Mouse (Mus musculus) kidney, postnatal 0 days (tissue): Measurements from ENCODE around the gene Psmd9. TPM values are rescaled to one million over a fixed set of nuclear protein-coding genes. Genes with fewer than 3 reads are reported as not detected.
"Not testable (repeated sequence)": the region's sequence is repeated elsewhere in the genome, so short reads cannot be mapped to it uniquely, and the experiment has no call there.

ENCODE experiments used
- ATAC-seq: fragments of 200-750 bp; cut with Nextera tagmentation; replicated peaks from 2 replicates; pipeline ENCODE4 v1.8.0; 2017; ENCODE audit warnings: low read depth, moderate number of reproducible peaks, moderate TSS enrichment, moderate library complexity; ENCODE audit not compliant: low FRiP score
- DNase-seq: peaks from one replicate; pipeline ENCODE4 v3.0.0-alpha.2; 2016; ENCODE audit warnings: low spot score
- H3K27ac ChIP-seq: fragments of 300-500 bp; sonication (generic); 2 replicates; pipeline ENCODE4 v1.5.1; 2014; ENCODE audit warnings: mild to moderate bottlenecking
- H3K27me3 ChIP-seq: fragments of 300-500 bp; sonication (generic); 2 replicates; pipeline ENCODE4 v1.6.1; 2014; ENCODE audit warnings: low read length, mixed read lengths; ENCODE audit not compliant: insufficient read depth
- H3K36me3 ChIP-seq: fragments of 300-500 bp; sonication (generic); 2 replicates; pipeline ENCODE4 v1.6.1; 2014; ENCODE audit warnings: low read length, mixed read lengths; ENCODE audit not compliant: insufficient read depth
- H3K4me1 ChIP-seq: fragments of 300-500 bp; sonication (generic); replicated peaks from 2 replicates; pipeline ENCODE4 v1.6.1; 2014; ENCODE audit warnings: antibody characterized with exemption, low read length, mixed read lengths; ENCODE audit not compliant: insufficient read depth
- H3K4me2 ChIP-seq: fragments of 300-500 bp; sonication (generic); 2 replicates; pipeline ENCODE4 v1.6.1; 2014; ENCODE audit warnings: mild to moderate bottlenecking, low read length, moderate library complexity, mixed read lengths
- H3K4me3 ChIP-seq: fragments of 300-500 bp; sonication (generic); replicated peaks from 2 replicates; pipeline ENCODE4 v1.5.1; 2014; ENCODE audit warnings: low read depth, low read length
- H3K9ac ChIP-seq: fragments of 300-500 bp; sonication (generic); 2 replicates; pipeline ENCODE4 v1.6.1; 2014; ENCODE audit warnings: low read depth, low read length
- H3K9me3 ChIP-seq: fragments of 300-500 bp; sonication (generic); replicated peaks from 2 replicates; pipeline ENCODE4 v1.6.1; 2016; ENCODE audit warnings: low read length, inconsistent platforms, mixed read lengths
- CTCF ChIP-seq: IDR thresholded peaks from 2 replicates; pipeline ENCODE4 v1.5.1; 2016; ENCODE audit warnings: antibody characterized with exemption, low read depth, mild to moderate bottlenecking, moderate library complexity
- WGBS: fragments of 180-500 bp; shearing (Covaris S2); extraction: QIAGEN DNeasy Blood & Tissue Kit; methylation state at CpG from one replicate; pipeline ENCODE4 v1.1.7; 2014; 5-methylcytosine and 5-hydroxymethylcytosine counted together
- polyA plus RNA-seq: library from polyadenylated mRNA; unstranded; fragments of >200 nt; fragmentation: Nextera tagmentation; extraction: Ambion mirVana; gene quantifications from 2 replicates; pipeline ENCODE4 v1.2.1, GENCODE M21; 2015

The Psmd9 gene
- polyA plus RNA-seq, 1 experiment from 2014 or later = 77.4 TPM

GRCm38 (mm10) chr5:123195500-123196000 is 26.3 kb downstream of the Psmd9 start:
- no peak for ATAC-seq
- Histone ChIP-seq H3K4me1 (no peaks in the 10 kb centered on the region), H3K9me3 (no peaks in the 10 kb centered on the region), H3K4me2 (no peak overlapping the region), H3K36me3 (no peaks in the 10 kb centered on the region), H3K27me3 (no peaks in the 10 kb centered on the region), H3K4me3 (no peak overlapping the region), H3K27ac (no peak overlapping the region), H3K9ac (no peak overlapping the region)
- 86% methylated on average over 16 of the region's 16 CpGs for WGBS
- no peak for TF ChIP-seq CTCF
- no peak for DNase-seq

GRCm38 (mm10) chr5:123196746-123197145 is 27.5 kb downstream of the Psmd9 start:
- H3K36me3 ChIP-seq = no peaks in the 10 kb centered on the region
- no peaks in the 10 kb centered on the region for H3K27me3 ChIP-seq
- H3K4me3 ChIP-seq = no peak overlapping the region
- no peaks in the 10 kb centered on the region for H3K9me3 ChIP-seq
- no peaks in the 10 kb centered on the region for H3K4me1 ChIP-seq
- no peak overlapping the region for H3K9ac ChIP-seq
- TF ChIP-seq CTCF = no peak
- DNase-seq = no peak
- 70% methylated on average over 4 of the region's 4 CpGs for WGBS
- H3K4me2 ChIP-seq = no peak overlapping the region
- no peak overlapping the region for H3K27ac ChIP-seq
- ATAC-seq = no peak

- Histone ChIP-seq H3K27ac (no peak overlapping the region), H3K36me3 (no peaks in the 10 kb centered on the region)
Observed at GRCm38 (mm10) chr5:123198523-123198922, 29.3 kb downstream of the Psmd9 start.

GRCm38 (mm10) chr5:123200816-123201522 is 31.8 kb downstream of the Psmd9 start:
- H3K9me3 ChIP-seq, H3K9ac ChIP-seq, DNase-seq, H3K36me3 ChIP-seq, H3K4me1 ChIP-seq, H3K27me3 ChIP-seq, ATAC-seq, H3K4me2 ChIP-seq, H3K4me3 ChIP-seq, H3K27ac ChIP-seq: not testable (repeated sequence)
- 93% methylated on average over 5 of the region's 7 CpGs for WGBS

More at GRCm38 (mm10) chr5:123198523-123198922, 29.3 kb downstream of the Psmd9 start:
- Histone ChIP-seq H3K4me2 (no peak overlapping the region), H3K27me3 (no peaks in the 10 kb centered on the region), H3K4me3 (no peak overlapping the region), H3K4me1 (no peaks in the 10 kb centered on the region), H3K9me3 (no peaks in the 10 kb centered on the region), H3K9ac (no peak overlapping the region)
- no peak for ATAC-seq
- no peak for TF ChIP-seq CTCF
- 83% methylated on average over 4 of the region's 4 CpGs for WGBS
- DNase-seq = no peak

- H3K4me1 ChIP-seq = no peaks in the 10 kb centered on the region
- no peaks in the 10 kb centered on the region for H3K27me3 ChIP-seq
- TF ChIP-seq CTCF = no peak
- H3K9me3 ChIP-seq = no peaks in the 10 kb centered on the region
- no peak overlapping the region for H3K27ac ChIP-seq
- H3K4me2 ChIP-seq = no peak overlapping the region
- H3K9ac ChIP-seq = no peak overlapping the region
- WGBS = 81% methylated on average over 7 of the region's 7 CpGs
- H3K36me3 ChIP-seq = no peaks in the 10 kb centered on the region
- H3K4me3 ChIP-seq = no peak overlapping the region
- no peak for DNase-seq
- no peak for ATAC-seq
Observed at GRCm38 (mm10) chr5:123201523-123201892, 32.3 kb downstream of the Psmd9 start.

GRCm38 (mm10) chr5:123201987-123202386 is 32.8 kb downstream of the Psmd9 start:
- H3K4me1 ChIP-seq = no peaks in the 10 kb centered on the region
- H3K27me3 ChIP-seq = no peaks in the 10 kb centered on the region
- no peak overlapping the region for H3K27ac ChIP-seq
- H3K36me3 ChIP-seq = no peaks in the 10 kb centered on the region
- ATAC-seq (no peak), DNase-seq (no peak)
- H3K9ac ChIP-seq = no peak overlapping the region
- H3K4me2 ChIP-seq = no peak overlapping the region
- H3K9me3 ChIP-seq = no peaks in the 10 kb centered on the region
- 81% methylated on average over 5 of the region's 5 CpGs for WGBS
- H3K4me3 ChIP-seq = no peak overlapping the region
- TF ChIP-seq CTCF = no peak

- H3K9ac ChIP-seq, H3K9me3 ChIP-seq, H3K27me3 ChIP-seq, H3K4me3 ChIP-seq, H3K4me1 ChIP-seq, H3K27ac ChIP-seq, DNase-seq, H3K36me3 ChIP-seq, ATAC-seq, H3K4me2 ChIP-seq: not testable (repeated sequence)
- 82% methylated on average over 2 of the region's 4 CpGs for WGBS
Observed at GRCm38 (mm10) chr5:123202771-123203170, 33.6 kb downstream of the Psmd9 start.

GRCm38 (mm10) chr5:123203591-123203990 is 34.4 kb downstream of the Psmd9 start:
- not testable (repeated sequence) for H3K4me3 ChIP-seq, H3K9ac ChIP-seq, H3K4me1 ChIP-seq, ATAC-seq, H3K27me3 ChIP-seq, H3K9me3 ChIP-seq, H3K36me3 ChIP-seq, H3K4me2 ChIP-seq, H3K27ac ChIP-seq, DNase-seq
- WGBS = 88% methylated on average over 7 of the region's 7 CpGs

GRCm38 (mm10) chr5:123222346-123223050 is 53.3 kb downstream of the Psmd9 start:
- 85% methylated on average over 3 of the region's 5 CpGs for WGBS
- H3K27ac ChIP-seq, DNase-seq, H3K4me2 ChIP-seq, H3K4me3 ChIP-seq, H3K27me3 ChIP-seq, H3K9me3 ChIP-seq, H3K4me1 ChIP-seq, H3K9ac ChIP-seq, H3K36me3 ChIP-seq, ATAC-seq: not testable (repeated sequence)
